Mouse (Mus musculus): Measurements from ENCODE around the gene Suds3.

- TF ChIP-seq CTCF (IDR thresholded peaks at IDR 0.05; ENCODE audit: low read depth): no peak
- no peak for TF ChIP-seq EP300 (optimal IDR thresholded peaks at IDR 0.05)
These were observed 19.1 kb upstream of the Suds3 start for GRCm38 (mm10) chr5:117134889-117135456.

All from stomach, postnatal 0 days (tissue).